Mouse (Mus musculus) gastrocnemius, postnatal 10 days (tissue): ENCODE data around the gene Ptges3. TPM values are rescaled to one million over a fixed set of nuclear protein-coding genes. Genes with fewer than 3 reads are reported as not detected.
A peak's percentile ranks its signal among the peaks of the same experiment; 100 is the strongest.
"Not testable (repeated sequence)": the region's sequence is repeated elsewhere in the genome, so short reads cannot be mapped to it uniquely, and the experiment has no call there.

ENCODE experiments used
- DNase-seq: peaks from one replicate; pipeline ENCODE4 v3.0.0; 2021; ENCODE audit warnings: mixed read lengths
- total RNA-seq, 2 experiments: library from RNA; stranded (reverse); gene quantifications; 2 replicates each; pipeline ENCODE4 v1.2.3; 2021

Gene Ptges3
- total RNA-seq, 2 experiments from 2014 or later: 76.1 to 84.5 TPM

DNA sequence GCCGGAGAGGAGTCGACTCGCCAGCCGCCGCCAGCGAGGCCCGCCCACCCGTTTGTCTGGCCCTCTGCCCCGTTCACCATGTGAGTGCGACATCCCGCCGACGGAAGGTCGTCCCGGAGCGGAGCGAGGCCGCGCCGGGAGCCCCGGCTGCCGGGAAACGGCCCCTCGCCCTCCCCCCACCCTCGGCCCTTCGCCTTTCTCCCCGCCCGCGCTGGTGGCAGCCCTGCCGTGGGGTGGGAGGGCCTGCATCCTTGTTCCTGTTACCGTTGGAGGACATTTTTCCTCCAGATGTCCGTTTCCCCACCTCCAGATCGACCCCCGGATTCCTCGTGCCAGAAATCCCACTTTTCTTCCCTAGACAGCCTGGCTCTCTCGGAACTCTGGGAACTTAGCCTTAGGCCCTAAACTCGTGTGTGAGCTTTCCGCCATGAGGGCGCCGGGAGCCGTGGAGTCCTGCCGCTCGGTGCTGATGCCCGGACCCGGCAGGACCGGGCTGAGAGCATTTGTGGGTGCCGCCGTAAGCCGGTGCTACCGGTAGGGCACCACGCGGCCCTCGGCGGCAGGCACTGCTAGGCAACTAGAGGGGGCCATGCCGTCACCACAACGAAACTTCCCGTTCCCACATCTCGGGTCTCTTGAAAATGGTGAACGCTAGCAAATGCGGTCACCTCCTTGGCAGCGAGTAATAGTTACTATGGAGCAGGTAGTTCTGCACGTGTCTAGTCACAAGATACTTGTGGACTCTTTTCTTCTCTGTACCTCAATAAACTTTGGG, 640 bp downstream of the Ptges3 start:
- DNase-seq: peak; percentile 49

DNA sequence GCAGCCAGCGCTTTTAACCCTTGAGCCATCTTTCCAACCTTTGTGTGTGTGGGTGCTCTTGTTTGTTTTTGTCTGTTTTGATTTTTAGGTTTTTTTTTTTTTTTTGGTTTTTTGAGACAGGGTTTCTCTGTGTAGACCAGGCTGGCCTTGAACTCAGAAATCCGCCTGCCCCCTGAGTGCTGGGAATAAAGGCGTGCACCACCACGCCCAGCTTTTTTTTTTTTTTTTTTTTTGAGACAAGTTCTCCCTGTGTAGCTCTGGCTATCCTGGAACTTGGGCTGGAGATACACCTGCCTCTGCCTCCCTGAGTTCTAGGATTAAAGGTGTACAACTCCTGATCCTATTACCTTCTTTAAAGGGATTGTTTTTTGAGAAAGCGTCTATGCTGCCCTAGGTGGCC, 2.4 kb downstream of the Ptges3 start:
- DNase-seq: no peak

DNA sequence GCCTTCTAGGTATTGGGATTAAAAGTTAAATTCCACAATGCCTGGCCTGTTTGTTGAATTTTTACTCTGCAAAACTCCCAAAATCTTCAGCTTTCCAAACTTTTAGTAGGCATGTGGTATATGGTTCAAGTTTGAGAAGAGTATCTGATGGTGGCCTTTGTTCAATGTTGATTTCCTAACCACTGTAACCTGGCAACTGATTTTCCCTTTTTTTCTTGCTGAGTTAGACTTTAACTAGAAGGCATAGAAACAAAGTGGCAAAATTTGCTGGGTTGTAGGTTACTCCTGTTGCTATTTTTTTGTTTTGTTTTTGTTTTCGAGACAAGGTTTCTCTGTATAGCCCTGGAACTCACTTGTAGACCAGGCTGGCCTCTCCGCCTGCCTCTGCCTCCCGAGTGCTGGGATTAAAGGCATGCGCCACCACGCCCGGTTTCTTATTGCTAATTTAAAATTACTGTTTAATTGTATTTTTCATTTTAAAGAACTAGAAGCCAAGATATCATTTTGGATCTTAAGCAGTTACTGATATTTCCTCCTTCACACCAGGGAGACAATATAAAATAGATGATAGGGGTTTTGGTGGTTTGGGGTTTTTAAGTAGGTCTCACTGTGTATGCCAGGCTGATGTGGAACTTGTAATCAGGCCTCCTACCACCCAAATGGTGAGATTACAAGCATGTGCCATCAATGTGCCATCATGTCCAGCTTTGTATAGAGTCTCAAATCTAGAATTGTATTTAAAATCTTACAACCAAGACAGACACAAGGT, 3.7 kb downstream of the Ptges3 start:
- no peak for DNase-seq

DNA sequence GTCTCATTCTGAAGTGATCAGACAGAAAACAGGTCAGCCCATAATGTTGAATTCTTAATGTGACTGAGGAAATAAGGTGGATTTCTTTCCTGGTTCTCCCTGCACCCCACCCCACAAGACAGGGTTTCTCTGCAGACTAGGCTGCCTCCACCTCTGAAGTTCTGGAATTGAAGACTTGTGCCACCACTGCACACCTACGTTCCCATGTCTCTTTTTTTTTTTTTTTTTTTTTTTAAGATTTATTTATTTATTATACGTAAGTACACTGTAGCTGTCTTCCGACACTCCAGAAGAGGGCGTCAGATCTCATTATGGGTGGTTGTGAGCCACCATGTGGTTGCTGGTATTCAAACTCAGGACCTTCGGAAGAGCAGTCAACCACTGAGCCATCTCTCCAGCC, 7.3 kb downstream of the Ptges3 start:
- no peak for DNase-seq

DNA sequence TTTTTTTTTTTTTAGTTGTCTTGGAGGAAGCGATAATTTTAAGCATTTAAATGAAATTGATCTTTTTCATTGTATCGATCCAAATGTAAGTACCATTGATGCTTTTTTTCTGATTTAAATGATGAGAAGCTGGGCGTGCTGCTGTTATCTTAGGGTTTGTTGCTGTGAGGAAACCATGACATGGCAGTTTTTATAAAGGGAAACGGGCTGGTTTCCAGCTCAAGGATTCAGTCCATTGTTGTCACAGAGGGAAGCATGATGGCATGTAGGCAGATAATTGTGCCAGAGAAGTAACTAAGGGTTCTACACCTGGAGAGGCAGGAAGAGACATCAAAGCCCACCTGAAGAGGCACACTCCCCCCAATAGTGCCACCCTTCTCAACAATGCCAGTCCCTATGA, 10.4 kb downstream of the Ptges3 start:
- no peak for DNase-seq

DNA sequence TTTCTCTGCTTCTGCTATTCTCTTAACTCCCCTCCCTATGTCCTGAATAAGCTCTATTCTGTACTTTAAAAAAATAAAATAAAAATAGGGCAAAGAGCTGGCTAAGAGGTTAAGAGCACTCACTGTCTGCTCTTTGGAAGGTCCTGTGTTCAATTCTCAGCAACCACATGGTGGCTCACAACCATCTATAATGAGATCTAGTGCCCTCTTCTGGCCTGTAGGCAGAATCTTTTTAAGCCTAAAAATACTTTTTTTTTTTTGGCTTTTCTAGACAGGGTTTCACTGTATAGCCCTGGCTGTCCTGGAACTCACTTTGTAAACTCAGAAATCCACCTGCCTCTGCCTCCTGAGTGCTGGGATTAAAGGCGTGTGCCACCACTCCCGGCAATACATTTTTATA, 11.7 kb downstream of the Ptges3 start:
- not testable (repeated sequence) for DNase-seq

DNA sequence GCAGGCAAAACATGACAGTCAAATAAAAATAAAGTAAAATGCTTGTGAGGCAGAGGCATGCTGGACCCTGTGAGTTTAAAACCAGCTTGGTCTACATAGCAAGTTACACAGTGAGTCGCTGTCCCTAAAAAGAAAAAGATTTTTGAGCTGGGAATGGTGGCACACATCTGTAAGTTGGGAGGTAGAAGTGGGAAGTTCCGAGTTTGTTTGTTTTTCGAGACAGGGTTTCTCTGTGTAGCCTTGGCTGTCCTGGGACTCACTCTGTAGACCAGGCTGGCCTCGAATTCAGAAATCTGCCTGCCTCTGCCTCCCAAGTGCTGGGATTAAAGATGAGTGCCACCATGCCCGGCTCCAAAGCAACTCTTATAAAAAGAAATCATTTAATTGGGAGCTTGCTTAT, 19.5 kb downstream of the Ptges3 start:
- not testable (repeated sequence) for DNase-seq

DNA sequence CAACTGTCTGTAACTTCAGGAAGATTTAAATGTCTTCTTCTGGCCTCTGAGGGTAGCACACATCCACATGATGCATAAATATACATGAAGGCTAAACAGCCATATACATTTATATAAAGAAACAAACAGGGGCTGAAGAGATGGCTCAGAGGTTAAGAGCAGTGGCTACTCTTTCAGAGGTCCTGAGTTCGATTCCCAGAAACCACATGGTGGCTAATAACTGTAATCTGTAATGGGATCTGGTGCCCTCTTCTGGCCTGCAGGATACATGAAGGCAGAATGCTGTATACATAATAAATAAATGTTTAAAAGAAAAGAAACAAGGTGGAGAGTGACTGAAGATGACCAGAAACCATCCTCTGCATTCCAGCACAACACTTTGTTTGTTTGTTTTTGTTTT, 21.7 kb downstream of the Ptges3 start:
- DNase-seq: no peak

DNA sequence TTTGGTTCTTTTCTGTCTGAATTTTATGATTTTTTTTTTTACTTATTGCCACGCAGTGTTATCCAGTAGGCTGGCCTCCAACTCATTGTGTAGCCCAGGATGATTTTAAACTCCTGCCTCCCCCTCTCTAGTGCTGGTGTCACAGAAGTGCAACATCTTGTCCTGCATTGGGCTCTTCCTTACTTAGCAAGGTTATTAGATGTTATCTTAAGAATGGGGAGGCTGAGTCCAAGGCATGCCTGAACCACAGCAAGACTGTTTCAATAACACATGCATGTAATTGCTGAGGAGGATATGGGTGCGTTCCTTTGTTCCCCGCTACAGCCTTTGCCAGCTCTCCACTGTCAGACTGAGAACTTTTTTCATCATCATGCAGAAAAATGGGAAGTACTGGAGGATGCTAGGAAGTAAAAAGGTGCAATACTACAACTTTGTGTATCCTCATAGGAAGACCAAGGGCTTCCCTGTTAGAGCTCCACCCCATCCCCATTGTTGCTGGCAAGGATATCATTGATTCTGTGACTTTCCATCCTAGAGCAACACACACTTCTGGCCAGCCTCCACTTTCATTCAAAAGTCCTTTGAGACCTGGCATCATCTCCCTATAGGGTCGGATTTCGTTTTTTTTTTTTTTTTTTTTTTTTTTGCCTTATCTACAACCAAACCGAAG, 23.2 kb downstream of the Ptges3 start:
- DNase-seq: no peak

DNA sequence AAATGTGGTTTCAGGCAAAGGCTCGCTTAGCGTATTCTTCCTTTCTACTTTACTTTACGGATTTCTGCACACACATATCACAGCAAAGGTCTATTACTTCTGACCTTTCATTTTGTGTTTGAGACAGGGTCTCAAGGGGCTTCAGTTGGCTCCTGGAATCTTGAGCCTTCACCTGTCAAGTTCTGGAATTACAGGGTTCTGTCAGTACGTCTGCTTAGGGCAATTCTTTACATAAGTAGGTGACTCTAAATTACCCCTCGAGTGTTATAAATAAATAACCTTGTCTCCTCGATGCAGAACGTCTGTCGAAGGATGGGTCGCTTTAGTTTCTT, 23.7 kb downstream of the Ptges3 start:
- no peak for DNase-seq

DNA sequence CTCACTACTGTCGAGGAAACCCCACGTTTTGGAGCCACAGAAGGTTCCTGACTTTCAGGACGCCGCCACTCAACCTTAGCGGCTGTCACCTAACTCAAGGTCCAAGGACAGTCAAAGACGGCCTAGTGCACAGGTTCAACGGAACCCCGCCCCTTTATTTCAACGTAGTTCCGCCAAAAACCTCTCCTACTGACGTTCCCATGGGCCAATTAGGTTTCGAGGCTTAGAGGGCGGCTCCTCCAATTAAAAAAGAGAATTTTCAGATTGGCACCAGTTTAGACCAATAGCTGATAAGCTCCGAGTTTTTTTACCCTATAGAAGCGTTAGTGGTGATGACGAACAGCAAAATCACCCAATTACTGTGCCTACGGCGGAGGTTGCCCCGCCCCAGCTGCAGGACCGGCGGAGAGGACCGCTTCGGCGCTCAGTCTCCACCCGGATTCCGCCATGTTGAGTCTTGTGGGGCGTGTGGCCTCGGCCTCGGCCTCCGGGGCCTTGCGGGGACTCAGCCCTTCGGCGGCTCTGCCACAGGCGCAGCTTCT, 24.2 kb downstream of the Ptges3 start, which contains the start of gene Atp5b:
TSS of gene Atp5b (plus strand) at position 394 of the 542 bp plus-strand sequence.
- DNase-seq: peak; percentile 92

DNA sequence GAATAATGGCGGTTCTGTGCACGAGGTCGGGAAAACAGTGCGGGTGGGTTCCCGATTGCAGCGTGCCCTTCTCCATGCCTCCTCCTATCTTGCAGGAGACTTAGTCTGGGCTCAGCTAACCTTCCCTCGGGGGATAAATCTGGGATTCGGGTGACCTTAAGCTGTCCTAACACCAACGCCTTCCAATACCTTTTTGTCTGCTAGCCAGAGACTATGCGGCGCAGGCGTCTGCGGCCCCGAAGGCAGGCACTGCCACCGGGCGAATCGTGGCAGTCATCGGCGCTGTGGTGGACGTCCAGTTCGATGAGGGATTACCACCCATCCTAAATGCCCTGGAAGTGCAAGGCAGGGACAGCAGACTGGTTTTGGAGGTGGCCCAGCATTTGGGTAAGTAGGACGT, 24.9 kb downstream of the Ptges3 start:
- DNase-seq: peak; percentile 25

DNA sequence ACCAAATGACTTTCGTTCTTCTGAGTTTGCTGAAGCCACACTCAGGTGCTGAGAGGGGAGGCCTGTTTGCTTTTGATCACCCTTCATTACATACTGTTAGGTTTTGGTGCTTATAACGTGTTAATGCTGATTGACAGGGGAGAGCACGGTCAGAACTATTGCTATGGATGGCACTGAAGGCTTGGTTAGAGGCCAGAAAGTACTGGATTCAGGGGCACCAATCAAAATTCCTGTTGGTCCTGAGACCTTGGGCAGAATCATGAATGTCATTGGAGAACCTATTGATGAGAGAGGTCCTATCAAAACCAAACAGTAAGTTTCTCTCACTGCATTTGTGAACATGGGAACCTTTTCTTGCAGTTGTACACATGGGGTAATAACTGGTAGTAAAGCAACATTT, 25.4 kb downstream of the Ptges3 start:
- no peak for DNase-seq

DNA sequence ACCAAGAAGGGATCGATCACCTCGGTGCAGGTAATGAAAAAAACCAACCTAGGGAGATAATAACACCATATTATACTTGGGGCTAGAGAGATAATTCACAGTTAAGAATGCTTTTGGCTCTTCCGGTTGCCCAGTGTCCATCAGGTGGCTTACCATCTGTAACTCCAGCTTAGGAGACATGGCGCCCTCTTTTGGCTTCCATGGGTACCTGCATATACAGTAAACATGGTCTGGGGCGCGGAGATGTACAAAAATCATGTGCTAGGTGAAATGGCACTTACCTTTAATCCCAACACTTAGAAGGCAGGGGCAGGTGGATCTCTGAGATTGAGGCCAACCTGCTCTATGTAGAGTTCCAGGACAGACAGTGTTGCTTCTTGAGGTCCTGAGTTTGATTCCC, 27.6 kb downstream of the Ptges3 start:
- no peak for DNase-seq

DNA sequence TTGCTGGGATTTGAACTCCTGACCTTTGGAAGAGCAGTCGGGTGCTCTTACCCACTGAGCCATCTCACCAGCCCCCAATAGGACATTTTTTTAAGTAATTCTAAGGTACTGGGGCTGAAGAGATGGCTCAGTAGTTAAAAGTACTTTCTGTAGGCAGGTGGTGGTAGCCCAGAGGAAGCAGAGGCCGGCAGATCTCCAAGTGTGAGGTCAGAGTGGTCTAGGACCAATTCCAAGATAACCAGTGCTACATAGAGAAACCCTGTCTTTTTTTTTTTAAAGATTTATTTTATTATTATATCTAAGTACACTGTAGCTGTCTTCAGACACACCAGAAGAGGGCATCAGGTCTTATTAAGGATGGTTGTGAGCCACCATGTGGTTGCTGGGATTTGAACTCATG, 28.5 kb downstream of the Ptges3 start:
- DNase-seq: not testable (repeated sequence)

DNA sequence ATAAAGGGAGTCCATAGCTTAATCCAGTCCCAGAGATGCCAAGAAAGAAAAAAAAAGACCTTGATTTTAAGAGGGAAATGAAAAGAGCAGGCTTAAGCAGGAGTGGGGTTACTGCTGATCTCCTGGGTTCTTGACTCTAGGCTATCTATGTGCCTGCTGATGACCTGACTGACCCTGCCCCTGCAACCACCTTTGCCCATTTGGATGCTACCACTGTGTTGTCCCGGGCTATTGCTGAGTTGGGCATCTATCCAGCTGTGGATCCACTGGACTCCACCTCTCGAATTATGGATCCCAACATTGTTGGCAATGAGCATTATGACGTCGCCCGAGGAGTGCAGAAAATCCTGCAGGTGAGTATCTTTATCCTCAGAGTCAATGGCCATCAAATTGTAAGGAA, 29.4 kb downstream of the Ptges3 start:
- DNase-seq: no peak

DNA sequence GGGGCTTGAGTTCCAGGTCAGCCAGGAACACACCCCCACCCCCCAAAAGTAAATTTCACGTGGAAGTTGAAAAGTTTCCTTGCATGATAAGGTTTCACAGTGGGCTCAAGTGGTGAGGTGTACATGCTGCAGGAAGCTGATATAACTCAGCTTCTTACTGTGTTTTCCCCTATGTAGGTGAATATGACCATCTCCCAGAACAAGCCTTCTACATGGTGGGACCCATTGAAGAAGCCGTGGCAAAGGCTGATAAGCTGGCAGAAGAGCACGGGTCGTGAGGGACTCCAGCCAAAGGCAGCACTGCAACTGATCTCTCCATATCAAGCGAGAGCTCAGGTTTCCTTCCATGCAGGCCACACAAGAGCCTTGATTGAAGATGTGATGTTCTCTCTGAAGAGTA, 31.1 kb downstream of the Ptges3 start:
- no peak for DNase-seq

DNA sequence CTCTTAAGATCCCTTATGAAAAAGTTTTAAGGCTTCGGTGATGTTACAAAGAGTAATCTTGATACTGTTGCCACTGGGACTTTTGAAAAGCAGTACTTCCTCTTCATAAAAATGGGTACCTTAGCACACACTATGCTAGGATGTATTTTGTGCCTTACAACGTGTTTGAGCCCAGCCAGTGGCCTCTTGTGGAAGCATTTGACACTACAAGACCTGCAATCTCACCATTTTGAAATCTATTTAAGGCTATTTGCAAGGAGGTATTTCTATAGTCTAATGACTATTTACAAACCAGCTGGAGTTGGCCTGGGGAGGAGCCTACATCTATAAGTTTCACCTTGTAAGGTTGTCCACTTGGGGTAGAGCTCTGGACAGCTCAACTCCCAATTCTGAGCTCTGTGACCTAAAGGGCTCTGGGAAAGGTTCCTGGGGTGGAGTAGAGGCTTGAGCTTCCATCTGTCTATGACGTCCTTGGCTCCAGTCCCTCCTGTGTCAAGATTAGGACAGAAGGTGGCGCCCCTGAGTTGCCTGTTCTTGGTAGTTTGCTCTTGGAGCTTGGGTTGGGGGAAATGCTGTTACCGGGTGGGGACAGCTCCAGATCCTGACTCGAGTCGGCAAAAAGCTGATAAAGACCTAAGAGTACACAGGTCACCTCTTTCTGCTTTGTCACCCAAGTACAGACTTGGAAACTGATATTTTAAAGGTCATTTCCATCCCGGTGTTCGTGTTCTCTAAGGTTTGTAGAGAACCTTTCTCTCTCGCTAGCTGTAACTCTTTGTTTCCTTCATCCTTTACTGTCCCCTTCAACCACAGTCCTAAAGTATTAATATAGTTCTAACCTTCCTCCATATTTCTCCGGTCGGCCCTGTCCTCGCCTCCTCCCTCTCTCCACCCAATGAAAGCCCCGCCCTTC, 32.2 kb downstream of the Ptges3 start:
- peak; percentile 88 for DNase-seq

DNA sequence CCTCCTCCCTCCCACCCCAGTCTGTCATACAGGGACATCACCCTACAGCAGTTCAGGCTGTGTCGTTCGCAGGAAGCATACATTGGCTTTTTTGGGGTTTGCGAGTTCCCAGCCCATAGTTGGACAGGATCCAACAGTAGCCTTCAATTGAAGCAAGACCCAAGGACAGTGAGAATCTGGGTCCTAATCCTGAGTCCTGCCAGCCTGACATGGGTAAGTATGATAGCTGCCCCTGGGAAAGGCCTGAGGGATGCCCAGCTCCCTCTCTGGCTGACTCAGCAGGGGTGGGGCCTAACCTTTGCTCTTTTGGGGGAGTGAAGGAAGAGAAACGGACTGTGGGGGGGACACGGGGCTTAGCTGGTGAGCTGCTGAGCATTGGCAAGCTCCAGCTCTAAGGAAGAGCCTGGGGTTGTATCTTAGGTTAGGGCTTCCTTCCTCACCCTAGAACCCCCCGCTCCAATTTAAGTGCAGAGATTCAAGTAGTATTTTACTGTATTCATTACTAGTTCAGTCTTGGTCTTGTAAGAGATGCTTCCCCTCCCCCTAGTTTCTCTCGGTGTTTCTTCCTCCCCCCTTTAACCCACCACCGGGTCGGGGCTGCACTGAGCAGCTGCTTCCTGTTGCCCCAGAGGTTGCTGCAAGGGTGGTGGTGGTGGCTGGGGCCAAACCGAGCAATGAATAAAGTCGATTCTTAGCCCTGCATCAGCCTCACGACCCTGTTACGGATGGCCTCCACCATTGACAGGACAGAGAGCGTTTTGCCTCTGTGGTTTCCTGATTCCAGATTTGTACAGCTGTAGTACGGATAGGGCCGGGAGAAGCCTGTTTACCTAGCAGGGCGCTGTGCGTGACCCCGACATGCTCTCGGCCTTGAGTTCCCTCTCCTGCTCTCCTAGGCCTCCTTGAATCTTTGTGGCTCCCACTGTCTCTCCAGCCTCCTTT, 33.1 kb downstream of the Ptges3 start, which contains the start of gene Baz2a:
TSS of gene Baz2a (plus strand) at position 14 of the 942 bp plus-strand sequence.
- DNase-seq: peak; percentile 37
